Mouse (Mus musculus) ES-Bruce4 (cell line): ENCODE measurements around the gene Pbxip1.

Experiments
- CTCF ChIP-seq: IDR thresholded peaks from one replicate; pipeline ENCODE4 v1.8.1; 2011; ENCODE audit warnings: low read depth, low read length
- EP300 ChIP-seq: IDR thresholded peaks from 2 replicates; pipeline ENCODE4 v1.6.1; 2011; ENCODE audit warnings: low read depth, low read length; ENCODE audit not compliant: insufficient read depth
- POLR2A ChIP-seq: IDR thresholded peaks from one replicate; pipeline ENCODE4 v1.8.1; 2011; ENCODE audit warnings: low read length; ENCODE audit not compliant: insufficient read depth

DNA sequence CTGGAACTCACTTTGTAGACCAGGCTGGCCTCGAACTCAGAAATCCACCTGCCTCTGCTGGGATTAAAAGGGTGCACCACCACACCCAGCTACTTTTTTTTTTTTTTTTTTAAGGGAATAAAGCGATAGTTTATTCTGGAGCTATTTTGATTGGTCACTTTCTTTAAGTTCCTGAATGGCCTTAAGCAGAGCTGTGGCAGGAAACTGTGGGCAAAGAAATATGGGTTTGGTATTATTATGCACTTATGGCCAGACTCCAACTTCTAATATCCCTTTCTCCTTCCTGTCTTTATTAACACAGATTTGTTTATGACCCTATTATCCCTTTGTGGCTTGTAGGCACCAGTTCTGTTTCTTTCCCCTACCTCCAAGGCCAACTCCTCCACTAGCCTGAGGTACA lies 16.1 kb upstream of the Pbxip1 start:
- TF ChIP-seq CTCF (no peak), EP300 (no peak), POLR2A (no peak)
